Mouse (Mus musculus) 3134 (cell line): ENCODE measurements around the gene Dcps.

Experiments used
- DNase-seq: peaks from one replicate; pipeline ENCODE4 v3.0.0-alpha.2; 2011; ENCODE audit warnings: low spot score; ENCODE audit not compliant: insufficient read length; ENCODE audit errors: extremely low read depth

The Dcps gene

DNA sequence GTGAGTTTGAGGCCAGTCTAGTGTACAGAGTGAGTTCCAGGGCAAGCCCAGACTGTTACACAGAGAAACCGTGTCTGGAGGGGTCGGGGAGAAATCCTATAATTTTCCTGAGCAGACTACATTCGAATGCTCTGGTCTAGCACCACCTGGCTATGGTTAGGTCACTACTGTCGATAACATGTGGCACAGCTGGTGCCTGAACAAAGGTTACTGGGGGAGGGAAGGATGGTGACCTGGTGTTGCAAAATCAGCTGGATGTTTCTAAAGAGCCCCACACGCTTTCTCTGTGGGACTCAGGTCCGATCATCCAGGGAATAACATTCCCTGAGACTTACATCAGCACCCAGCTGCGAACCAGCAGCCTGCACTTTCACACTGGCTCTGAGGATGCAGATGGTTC, 37.8 kb downstream of the Dcps start:
- no peak for DNase-seq

DNA sequence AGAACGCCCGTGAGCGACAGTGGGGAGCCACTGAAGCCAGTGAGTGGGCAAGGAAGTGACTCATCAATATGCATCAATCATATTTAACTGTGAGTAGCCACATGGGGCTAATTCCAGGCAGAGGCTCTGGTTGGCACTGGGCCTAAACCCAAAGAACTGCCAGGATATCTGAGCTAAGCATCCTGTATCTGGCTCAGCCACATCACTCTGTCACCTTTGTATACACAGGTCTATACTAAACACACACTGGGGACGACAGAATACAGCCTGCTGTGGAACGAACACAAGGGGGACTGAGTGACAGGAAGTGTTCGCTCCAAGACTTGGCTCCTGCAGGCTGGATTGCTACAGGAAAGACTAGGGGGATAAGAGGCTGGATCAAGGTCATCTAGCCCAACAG, 40.3 kb downstream of the Dcps start:
- DNase-seq = peak; percentile 40

DNA sequence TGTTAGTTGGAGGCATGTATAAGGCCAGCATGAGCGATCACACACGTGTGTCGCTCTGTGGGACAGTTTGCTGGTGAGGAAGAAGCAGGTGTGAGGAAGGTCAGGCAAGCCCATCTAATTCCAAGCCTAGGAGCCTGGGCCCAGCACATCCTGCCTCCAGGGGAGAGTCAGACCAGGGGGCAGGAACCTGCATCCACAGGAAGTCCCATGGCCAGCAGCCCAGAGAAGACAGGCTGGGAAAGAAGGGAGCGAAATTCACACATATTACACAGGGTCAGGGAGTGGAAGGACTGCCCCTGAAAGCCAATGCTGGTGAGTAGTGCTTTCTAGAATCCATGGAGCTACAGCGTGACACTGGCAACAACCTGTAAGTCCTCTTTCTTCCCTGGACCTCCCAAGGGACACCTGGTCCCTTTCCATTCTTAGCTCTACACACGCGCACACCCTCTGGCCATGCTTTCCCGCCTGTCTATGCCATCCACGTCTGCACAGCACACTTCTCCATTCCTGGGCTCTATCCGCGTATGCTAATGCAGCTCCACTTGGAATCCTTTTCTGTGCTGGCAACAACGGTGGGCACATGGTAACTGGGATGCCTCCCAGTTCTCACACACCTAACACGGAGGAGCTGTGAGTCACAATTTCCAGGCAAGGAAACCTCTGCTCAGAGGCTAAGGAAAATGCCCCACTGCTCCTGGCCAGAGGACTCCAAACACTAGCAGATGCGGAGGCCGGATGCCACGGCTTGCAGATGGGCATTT, 44.0 kb downstream of the Dcps start:
- DNase-seq = no peak

DNA sequence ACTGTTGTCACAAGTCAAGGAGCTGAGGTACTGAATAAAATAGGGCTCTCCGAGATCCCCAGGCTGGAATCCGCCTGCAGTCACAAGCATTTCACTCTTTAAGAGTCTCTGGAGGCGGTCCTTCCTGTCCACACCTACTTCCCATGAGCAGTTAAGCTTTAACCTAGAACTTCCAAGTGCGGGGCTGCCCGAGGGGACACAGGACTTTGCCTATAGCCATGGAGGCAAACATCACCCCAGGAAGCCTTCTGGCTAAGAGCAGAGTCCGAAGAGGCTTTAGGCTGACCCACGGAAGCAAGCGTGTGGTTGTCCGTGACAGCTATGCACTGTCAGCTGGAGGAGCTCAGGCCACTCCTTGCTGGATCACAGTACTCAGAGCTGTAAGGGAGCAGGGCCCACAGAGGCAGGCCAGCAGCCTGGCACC, 46.9 kb downstream of the Dcps start:
- no peak for DNase-seq

DNA sequence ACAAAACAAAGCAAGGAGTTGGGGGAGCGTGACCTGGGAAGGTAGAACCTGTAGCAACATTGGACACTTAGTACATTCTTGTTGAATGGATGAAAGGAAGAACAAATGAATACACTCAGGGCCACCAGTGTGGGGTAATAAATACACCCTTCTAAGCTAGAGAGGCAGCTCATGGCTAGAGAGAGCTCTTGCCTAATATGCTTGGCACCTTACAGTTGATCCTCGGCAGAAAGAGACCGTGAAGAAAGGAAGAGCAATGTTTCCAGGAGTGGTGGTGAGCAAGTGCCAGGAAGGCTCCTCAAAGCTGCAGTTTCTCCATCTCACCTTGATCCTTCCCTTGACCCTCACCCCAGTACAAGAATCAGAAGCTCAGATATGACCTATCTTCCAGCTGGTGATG, 47.3 kb downstream of the Dcps start:
- no peak for DNase-seq

DNA sequence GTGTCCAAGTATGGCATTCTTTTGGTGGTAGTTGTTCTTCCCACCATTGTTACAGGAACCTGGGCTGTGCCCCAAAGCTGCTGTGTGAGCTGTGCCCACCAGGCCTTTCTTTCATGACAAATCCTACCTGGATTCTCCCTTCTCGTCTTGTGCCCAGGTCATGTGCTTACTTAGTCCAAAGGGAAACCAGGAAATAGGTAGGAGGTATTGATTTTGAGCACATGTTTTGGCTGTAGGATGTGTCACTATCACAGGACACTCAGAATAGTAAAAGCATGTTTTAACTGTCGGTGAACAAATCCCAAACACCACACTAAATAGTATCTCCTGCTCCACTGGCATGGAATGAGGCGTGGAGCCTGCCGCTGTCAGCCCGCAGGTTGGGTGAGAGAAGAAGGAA, 48.3 kb downstream of the Dcps start:
- DNase-seq = no peak

DNA sequence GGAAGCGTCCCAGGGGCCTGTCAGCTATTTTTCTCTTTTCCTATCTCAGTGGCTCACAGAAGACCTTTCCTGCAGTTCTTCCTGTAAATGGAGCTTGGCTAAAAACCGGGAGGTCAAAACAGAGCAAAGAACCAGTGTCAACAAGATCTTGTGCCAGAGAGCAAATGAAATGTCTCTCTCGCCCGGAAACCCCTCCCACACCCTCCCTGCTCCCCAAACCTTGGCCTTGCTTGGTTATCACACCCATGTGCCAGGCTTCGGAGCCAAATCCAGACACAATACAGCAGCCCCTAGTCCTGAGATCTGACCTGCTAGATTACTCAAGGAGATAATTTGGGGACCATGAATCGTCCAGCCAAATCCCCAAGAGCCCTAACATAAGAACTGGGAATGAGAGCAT, 48.7 kb downstream of the Dcps start:
- no peak for DNase-seq

DNA sequence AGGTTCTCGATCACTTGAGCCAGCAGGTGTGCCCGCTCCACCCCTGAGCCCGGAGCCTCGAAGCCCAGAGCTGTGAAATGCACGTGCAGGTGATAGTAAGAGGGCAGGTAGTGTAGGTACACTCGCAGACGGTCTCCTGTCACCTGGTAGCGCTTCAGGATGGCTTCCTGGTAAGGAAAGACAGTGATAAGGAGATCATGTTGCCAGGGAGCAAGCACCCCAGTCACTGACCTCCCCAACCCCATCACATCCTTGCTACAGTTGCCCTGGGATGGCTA, 51.2 kb downstream of the Dcps start:
- no peak for DNase-seq

DNA sequence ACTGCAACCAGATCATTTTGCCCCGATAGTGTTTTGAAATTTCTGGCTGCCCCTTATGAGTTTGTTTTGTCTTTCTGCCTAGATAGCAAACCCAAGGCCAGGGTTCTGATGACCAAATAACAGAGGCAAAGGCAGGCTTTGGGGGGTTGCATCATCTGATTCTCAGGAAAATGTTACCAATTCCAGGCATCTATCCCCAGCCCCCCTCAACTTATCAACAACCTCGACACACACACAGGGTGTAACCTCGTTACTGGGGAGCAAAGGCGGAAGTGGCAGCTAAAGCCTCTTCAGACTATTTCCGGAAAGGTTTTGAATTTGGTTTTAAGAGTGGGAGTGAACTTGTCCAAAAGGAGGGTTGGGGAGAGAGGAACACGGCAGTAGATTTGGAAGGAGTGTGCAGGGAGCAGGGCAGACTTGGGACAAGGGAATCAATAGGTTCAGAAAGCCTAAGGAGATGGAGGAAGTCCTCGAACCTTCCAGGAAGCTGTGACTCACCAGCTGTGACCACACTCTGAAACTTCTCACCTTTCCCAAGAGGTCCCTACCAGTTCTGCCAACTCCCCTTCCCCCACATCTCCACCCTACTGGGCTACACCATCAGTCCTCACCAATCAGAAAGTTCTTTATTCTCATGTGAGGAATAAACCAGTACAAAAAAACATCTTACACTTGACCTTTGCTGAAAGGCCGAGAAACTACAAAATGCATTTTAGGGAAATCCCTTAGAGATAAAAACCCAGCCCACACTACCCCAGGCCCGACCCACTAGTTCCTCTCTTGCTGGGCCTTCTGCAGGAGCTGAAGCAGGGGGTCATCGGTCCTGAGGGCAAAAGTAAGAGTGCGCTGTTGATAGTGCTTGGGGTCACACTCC, 51.8 kb downstream of the Dcps start:
- DNase-seq = no peak

DNA sequence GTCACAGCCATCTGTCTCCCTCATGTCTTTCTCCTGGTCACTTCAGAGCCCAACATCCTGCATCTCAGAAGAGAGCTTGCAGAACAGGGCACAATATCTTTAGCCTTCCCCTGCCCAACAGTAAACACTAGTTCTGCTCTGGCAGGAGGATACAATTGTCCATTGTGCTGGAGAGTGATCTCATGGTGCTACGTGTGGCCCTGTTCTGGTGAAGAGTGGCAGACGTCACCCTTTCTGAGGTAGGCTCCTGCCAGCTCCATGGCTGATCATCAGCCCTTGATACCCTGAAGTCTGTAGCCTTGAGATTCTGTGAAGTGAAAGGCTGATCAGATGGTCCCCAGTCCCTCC, 52.4 kb downstream of the Dcps start:
- no peak for DNase-seq

DNA sequence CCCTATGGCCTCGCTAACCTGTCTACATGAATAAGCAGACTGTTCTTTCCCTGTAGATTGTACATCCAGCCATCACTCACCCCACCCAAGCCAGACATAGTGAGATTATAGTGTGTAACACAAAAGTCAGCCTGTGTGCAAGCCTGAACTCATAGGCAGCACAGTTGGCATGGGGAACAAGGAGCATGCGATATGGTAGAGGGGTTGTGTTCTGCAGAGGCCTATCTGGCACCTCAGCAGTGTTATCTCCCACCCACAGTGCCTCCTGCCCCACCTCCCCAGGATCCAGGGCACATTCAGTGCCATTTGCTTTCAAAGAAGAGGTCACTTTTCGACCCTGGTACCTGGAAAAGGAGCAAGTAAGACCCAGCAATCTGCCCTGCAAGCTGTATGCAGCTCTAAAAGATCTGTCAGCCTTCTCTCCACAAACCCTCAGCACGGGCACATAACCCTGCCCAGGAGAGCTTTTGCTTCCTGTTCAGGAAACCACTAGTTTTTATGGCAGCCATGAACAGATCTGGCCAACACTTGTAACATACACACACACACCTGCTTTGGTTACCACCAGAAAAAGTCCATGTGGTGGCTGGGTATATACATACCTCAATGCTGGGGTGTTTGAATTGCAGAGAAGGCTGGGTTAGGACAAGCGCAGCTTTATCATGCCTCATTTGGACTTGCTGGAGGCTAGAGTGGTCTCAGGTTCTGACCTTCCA, 53.2 kb downstream of the Dcps start:
- DNase-seq = no peak

DNA sequence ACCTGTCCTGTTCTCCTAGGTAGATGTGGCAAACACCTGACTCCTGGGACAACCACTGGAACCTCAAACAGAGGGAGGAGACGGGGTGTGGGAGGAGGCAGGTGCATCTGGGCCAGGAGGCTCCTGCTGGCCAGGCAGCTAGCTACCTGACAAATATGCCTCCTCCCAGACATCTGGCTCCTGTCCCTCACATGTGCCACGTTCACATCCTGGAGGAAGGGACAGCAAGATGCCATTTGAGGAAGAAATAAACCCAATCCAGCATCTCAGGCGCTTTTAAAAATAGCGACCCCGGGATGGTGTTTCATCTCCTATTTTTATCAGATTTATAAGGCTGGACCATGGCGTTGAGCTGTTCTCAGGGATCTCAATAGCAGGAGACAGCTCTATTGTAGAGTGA, 56.7 kb downstream of the Dcps start, which contains the start of gene St3gal4:
Gene St3gal4, minus strand, starts transcription at position 101 of the 400 bp plus-strand sequence.
- DNase-seq = no peak

DNA sequence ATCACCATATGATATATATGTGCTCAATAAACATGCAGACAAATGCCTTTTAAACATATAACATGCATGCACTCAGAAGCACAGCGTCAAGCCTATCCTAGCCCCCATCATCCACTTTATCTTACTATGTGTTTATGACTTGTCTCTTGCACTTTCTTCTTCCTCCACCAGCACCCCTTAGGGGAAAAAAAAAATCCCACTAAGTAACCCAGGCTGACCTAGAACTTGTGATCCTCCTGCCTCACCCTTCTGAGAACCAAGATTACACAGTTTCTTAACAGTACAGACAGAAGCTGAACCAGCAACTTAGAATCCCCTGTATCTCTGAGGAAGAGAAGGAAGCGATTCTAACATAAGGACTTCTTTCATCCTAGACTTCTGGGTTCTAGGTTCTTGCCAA, 57.3 kb downstream of the Dcps start:
- DNase-seq = no peak

DNA sequence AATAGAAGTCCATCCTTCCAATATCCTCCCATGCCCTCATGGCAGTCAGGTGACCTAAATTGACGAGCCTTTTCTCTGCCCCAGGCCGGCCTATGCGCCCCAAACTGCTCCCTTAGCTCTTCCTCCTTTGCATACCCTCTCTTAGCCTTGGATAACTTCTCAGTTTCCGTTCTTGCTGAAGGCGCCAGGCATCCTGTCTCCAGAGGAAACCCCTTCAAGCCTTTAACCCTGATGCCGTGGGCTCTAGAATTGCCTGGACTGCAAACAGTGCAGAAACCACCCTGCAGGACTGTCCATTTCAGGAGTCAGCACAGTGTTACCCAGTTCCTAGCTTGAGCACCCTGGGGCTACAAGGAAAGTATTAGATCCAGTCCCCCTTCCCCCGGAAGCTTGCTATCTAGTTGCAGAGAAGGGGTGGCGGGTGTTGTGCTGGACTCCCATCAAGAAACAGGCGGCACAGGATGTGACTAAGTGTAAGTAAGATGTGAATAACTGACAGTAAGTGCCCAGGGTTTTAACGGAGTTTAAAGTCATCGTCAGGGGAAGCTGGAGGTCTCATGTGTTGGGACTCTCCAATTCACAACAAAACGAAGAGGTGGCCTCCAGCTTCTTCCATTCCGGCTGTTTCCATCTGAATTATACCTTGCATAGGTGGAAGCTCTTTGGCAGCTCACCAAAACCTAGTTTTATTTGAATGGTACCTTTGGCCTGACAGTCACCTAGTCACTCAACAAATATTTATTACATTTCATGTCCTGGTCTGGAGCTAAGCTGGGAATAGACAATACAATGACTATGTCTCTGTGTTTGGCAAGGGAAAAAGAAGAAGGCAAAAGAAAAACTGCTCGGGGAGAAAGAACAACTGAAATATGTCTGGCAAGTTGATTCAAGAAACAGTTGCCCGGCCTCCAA, 58.2 kb downstream of the Dcps start:
- DNase-seq = peak; percentile 70

DNA sequence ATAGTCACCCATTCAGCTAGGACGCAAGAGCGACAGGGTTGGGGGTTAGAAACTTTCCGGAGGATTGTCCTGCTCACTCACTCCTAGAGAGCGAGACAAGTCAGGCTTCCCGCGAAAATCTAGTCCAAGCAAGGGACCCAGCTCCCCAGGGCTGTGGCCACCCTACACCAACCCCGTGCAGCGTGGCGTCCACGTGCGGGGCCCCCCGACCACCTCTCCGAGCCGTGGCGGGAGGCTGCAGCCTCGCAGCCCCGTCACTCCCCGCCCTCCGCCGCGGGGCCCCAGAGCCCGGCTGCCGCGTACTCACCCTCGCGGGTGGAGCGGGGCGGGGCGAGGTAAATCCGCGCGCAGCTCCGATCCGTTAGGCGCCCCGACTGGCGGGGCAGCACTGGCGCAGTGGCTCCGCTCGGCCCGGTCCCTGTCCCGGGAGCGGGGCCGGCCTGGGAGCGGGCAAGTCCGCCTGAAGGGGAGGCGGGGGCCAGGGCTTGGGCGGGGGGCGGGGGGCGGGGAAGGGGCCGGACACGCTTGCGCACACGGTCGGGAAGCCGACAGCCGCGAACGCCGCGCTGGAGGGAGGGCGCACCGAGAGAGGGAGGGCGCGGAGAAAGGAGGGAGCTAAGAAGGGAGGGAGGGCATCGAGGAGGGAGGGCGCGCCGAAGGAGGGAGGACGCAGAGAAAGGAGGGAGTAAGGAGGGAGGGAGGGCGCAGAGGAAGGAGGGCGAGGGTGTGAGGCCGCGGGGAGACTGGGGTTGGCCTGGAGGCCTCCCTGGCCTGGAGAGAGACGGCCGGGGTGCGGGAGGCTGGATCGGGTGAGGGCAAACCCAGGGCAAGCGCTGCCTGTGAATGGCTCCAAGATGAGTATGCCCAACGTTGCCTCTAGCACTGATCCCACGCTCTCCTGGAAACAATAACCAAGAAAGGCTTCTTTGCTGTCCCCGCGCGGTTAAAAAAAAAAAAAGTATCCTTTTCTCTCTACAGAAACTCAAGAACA, 59.2 kb downstream of the Dcps start:
- peak; percentile 90 for DNase-seq

DNA sequence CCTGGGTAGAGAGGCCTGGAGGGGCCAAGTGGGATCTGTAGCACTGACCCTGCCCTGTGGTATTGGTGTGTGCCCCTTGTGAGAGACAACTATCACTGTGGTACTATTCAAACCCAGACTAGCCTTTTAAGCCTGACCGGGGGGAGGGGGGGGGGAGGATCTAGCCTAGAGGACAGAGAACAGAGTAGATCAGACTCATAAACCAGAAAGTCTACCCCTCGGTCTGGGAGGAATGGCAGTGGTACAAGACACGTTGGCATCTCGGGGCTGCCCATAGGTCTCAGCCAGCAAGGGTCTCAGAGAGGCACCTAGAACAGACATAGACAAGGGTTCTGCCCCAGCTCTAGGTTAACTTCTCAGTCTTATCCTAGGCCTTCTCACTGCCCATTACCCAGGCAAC, 60.1 kb downstream of the Dcps start:
- no peak for DNase-seq

DNA sequence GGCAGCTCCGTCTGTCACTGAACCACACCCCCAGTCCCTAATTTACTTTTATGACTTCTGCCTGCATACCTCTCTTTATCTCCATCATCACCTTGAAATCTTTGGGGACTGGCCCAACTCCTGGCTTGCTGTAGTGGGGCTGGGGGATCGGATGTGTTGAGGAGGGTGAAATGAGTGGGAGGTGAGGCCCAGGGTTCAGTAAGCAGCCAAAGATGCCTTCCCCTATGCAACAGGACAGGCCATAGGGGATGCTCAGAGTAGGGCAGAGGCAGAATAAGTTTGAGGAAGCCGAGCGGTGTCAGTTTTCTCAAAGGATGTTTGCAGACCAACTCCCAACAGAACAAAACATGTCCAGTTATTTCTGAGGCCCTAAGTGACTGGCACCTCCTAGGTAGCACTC, 60.6 kb downstream of the Dcps start:
- no peak for DNase-seq

DNA sequence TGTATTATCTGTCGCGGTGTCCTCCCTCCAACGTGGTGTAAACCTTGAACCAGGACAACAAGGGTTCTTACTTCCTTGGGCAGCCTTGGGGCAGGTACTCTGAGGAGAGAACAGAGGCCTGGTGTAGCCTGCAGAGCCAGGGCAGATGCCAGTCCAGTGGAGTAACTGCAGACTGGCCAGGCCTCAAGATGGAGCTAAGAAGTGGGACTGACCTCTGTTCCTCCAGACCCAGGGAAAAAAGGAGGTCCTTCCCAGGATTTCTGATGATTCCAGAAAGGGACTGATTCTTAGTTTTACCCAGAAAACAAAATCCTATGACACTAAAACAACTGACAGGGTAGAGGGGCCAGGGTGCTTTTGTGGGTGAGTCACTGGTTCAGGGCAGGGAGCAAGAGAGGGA, 61.6 kb downstream of the Dcps start:
- no peak for DNase-seq

DNA sequence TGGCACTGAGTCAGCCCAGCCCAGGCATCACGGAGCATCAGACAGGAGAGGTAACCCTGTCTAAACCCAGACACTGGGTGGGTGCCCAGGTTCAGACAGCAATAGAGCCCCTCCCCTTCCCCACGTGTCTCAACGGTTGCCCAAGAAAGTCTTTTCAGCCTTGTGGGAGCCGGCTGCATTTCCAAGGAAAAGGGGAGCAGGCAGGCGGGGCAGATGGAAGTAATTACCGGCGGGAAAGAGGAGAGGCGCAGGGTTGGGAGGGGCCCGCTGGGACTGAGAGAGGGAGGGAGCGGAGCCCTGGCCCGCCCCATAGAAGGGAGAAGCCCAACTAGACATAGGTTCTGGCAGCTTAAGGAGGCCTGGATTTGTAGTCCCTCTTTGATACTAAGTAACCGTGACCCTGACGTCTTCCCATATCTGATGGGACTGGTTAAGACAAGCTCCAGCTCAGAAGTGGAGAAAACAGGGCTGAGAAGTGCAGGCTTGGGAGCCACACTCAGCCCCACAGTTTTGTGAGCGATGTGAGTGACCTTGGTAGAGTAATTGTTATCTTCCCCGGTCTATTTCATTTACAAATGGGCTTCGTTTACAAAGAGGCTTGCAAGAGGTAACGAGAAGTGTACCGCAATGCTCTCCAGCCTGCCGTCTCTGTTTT, 63.8 kb downstream of the Dcps start:
- no peak for DNase-seq
